Mouse (Mus musculus) lung, embryonic 16.5 days (tissue): ENCODE measurements at regions not wholly inside any gene's neighbourhood (a gene's known extent, or its start where the extent isn't known, plus 50 kb on each side); places are given as distances from the start of the nearest gene placed in this dataset.

ENCODE experiments used
- ATAC-seq: fragments of 200-750 bp; cut with Nextera tagmentation; 2 replicates; pipeline ENCODE4 v1.8.0; 2017; ENCODE audit warnings: low read depth, mild to moderate bottlenecking, moderate library complexity
- H3K27ac ChIP-seq: fragments of 300-500 bp; sonication (generic); 2 replicates; pipeline ENCODE4 v1.5.1; 2014; ENCODE audit warnings: mild to moderate bottlenecking, control low read depth, low read length
- H3K27me3 ChIP-seq: fragments of 300-500 bp; sonication (generic); 2 replicates; pipeline ENCODE4 v1.6.1; 2014; ENCODE audit warnings: low read depth, low read length, mixed read lengths; ENCODE audit not compliant: control insufficient read depth, insufficient read depth
- H3K36me3 ChIP-seq: fragments of 300-500 bp; sonication (generic); 2 replicates; pipeline ENCODE4 v1.6.1; 2014; ENCODE audit warnings: low read length; ENCODE audit not compliant: control insufficient read depth, insufficient read depth
- H3K4me1 ChIP-seq: fragments of 300-500 bp; sonication (generic); replicated peaks from 2 replicates; pipeline ENCODE4 v1.6.1; 2014; ENCODE audit warnings: low read length, mixed read lengths; ENCODE audit not compliant: control insufficient read depth, insufficient read depth
- H3K4me2 ChIP-seq: fragments of 300-500 bp; sonication (generic); 2 replicates; pipeline ENCODE4 v1.6.1; 2014; ENCODE audit warnings: low read depth, low read length, control low read depth
- H3K4me3 ChIP-seq: fragments of 300-500 bp; sonication (generic); 2 replicates; pipeline ENCODE4 v1.5.1; 2014; ENCODE audit warnings: mild to moderate bottlenecking, low read length, control low read depth
- H3K9ac ChIP-seq: fragments of 300-500 bp; sonication (generic); 2 replicates; pipeline ENCODE4 v1.6.1; 2014; ENCODE audit warnings: low read length, control low read depth
- H3K9me3 ChIP-seq: fragments of 300-500 bp; sonication (generic); 2 replicates; pipeline ENCODE4 v1.6.1; 2016; ENCODE audit warnings: low read length; ENCODE audit not compliant: control insufficient read depth
- WGBS: fragments of 180-500 bp; shearing (Covaris S2); extraction: QIAGEN DNeasy Blood & Tissue Kit; methylation state at CpG from one replicate; pipeline ENCODE4 v1.1.7; 2014; 5-methylcytosine and 5-hydroxymethylcytosine counted together

GRCm38 (mm10) chr14:46300546-46300945 is 78.7 kb upstream of the Gm15217 start:
- Histone ChIP-seq H3K36me3 (no peaks in the 10 kb centered on the region), H3K9me3 (no peaks in the 10 kb centered on the region), H3K4me1 (peaks cover 8% of the 10 kb centered on the region; the same call in 1 of the 2 replicates), H3K9ac (no peak overlapping the region), H3K4me2 (no peak overlapping the region), H3K27ac (peak overlapping the region; percentile 27; the same call in 1 of the 2 replicates), H3K27me3 (no peaks in the 10 kb centered on the region), H3K4me3 (no peak overlapping the region)
- peak; percentile 76 for ATAC-seq
- 27% methylated on average over 1 of the region's 1 CpGs for WGBS

DNA sequence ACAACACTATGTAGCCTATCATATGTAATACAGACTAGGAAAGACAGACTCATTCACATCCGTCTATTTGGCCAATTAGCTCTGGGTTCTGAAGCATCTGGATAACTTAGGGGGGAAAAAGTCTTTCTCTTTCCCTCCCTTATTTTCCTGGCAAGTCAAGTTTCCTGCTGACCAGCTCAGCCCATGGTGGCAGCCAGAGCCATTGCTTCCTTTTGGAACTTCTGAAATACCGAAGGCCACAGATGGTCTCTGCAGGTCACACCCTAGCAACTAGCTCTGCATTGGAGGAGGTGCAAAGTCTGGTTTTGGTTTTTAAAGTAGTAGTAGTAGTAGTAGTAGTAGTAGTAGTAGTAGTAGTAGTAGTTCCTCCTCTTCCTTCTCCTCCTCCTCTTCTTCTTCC is 76.6 kb upstream of the Gm15217 start:
- Histone ChIP-seq H3K27me3 (no peaks in the 10 kb centered on the region), H3K4me3 (no peak overlapping the region), H3K9ac (no peak overlapping the region), H3K27ac (no peak overlapping the region), H3K4me1 (peaks cover 10% of the 10 kb centered on the region; the same call in 1 of the 2 replicates), H3K36me3 (no peaks in the 10 kb centered on the region), H3K4me2 (no peak overlapping the region), H3K9me3 (no peaks in the 10 kb centered on the region)
- no peak for ATAC-seq
- 81% methylated on average over 2 of the region's 2 CpGs for WGBS

DNA sequence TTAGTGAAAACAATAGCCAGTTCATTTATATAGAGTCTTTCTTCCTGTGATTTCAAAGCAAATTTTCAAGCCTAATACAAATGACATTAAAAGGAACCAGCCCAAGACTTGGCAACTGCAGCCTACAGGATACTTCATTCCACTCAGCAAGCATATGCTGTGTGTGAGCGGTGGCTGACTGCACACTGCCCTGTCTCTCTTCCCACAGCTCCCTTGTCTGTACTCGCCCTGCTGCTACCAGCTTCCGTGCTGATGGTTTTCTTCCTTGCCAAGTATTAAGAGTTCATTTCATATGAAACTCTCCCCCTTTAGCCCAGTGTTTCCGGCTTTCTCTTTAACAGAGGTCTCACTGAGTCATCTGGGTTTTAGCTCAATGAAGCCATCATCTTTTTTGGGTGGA is 73.9 kb upstream of the Gm15217 start:
- 48% methylated on average over 4 of the region's 4 CpGs for WGBS
- ATAC-seq, result peak; percentile 73; the same call in 1 of the 2 replicates
- H3K9me3 ChIP-seq, result no peaks in the 10 kb centered on the region
- no peak overlapping the region for H3K9ac ChIP-seq
- no peak overlapping the region for H3K4me3 ChIP-seq
- H3K27ac ChIP-seq, result peak overlapping the region; percentile 10; the same call in 1 of the 2 replicates
- no peak overlapping the region for H3K4me2 ChIP-seq
- H3K36me3 ChIP-seq, result no peaks in the 10 kb centered on the region
- H3K27me3 ChIP-seq, result no peaks in the 10 kb centered on the region
- H3K4me1 ChIP-seq, result peaks cover 10% of the 10 kb centered on the region; the same call in 1 of the 2 replicates

- H3K4me3 ChIP-seq, result no peak overlapping the region
- peaks cover 10% of the 10 kb centered on the region for H3K4me1 ChIP-seq
- H3K4me2 ChIP-seq, result no peak overlapping the region
- H3K27ac ChIP-seq, result no peak overlapping the region
- 72% methylated on average over 4 of the region's 4 CpGs for WGBS
- H3K36me3 ChIP-seq, result no peaks in the 10 kb centered on the region
- no peak overlapping the region for H3K9ac ChIP-seq
- ATAC-seq, result no peak
- H3K9me3 ChIP-seq, result no peaks in the 10 kb centered on the region
- no peaks in the 10 kb centered on the region for H3K27me3 ChIP-seq
Observed at GRCm38 (mm10) chr14:46313064-46313463, 66.2 kb upstream of the Gm15217 start.

DNA sequence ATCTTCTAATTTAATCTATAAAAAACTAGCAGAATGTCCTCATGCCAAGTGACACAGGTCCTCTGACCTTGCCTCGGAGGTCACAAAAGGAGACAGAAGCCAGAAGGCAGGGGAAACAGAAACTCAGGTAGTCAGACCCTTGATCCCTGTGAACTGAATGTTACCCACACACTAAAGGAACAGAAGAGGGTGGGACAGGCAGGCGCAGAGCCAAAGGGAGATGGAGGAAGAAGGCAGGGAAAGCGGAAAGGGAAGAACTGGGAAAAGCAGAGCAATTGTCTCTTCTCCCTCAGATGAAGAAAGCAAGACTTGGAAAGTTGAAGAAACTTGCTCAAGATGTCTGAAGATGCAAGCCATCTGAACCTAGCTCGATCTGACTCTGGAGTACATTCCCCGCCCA is 62.7 kb upstream of the Gm15217 start:
- Histone ChIP-seq H3K27me3 (no peaks in the 10 kb centered on the region), H3K4me1 (peaks cover 10% of the 10 kb centered on the region), H3K36me3 (no peaks in the 10 kb centered on the region), H3K4me3 (no peak overlapping the region), H3K27ac (no peak overlapping the region), H3K4me2 (no peak overlapping the region), H3K9me3 (no peaks in the 10 kb centered on the region), H3K9ac (no peak overlapping the region)
- no peak for ATAC-seq
- 82% methylated on average over 5 of the region's 5 CpGs for WGBS

GRCm38 (mm10) chr14:46317406-46318045 is 61.7 kb upstream of the Gm15217 start:
- H3K4me1 ChIP-seq, result peaks cover 10% of the 10 kb centered on the region
- H3K27ac ChIP-seq, result peak overlapping the region; percentile 16; the same call in 1 of the 2 replicates
- WGBS, result 39% methylated on average over 16 of the region's 16 CpGs
- H3K4me2 ChIP-seq, result 0 out of 2 replicates have a peak overlapping the region, but pooled peaks have one; percentile 3
- no peaks in the 10 kb centered on the region for H3K9me3 ChIP-seq
- no peaks in the 10 kb centered on the region for H3K36me3 ChIP-seq
- H3K27me3 ChIP-seq, result no peaks in the 10 kb centered on the region
- peak; percentile 68 for ATAC-seq
- no peak overlapping the region for H3K9ac ChIP-seq
- H3K4me3 ChIP-seq, result no peak overlapping the region

DNA sequence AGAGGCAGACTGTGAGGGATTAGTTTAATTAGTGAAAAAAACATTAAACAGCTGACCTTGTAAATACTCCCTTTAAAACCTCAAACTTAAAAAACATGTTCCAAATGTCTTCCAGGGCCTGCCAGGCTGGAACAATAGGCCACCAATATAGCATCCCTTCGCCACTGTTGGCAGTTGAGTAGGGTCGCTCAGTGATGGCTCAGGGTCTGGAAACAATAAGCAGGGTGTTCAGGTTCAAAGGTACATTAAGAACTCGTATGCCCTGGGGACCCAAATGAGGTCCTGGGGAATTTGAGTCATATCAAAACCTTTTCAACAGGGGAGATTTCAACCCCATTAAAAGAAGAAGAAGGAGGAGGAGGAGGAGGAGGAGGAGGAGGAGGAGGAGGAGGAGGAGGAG is 51.1 kb upstream of the Gm15217 start:
- Histone ChIP-seq H3K4me3 (no peak overlapping the region), H3K36me3 (no peaks in the 10 kb centered on the region), H3K4me1 (no peaks in the 10 kb centered on the region), H3K9me3 (no peaks in the 10 kb centered on the region), H3K9ac (no peak overlapping the region), H3K4me2 (no peak overlapping the region), H3K27me3 (no peaks in the 10 kb centered on the region), H3K27ac (no peak overlapping the region)
- no peak for ATAC-seq
- WGBS, result 83% methylated on average over 3 of the region's 3 CpGs
